Mouse (Mus musculus) bone marrow, adult 2 months (tissue): ENCODE data around the gene Eif2a.

ENCODE experiments used
- CTCF ChIP-seq: fragments of 200-500 bp; IDR thresholded peaks from 2 replicates; pipeline ENCODE4 v1.5.1; 2011; ENCODE audit warnings: low read length, control low read depth; ENCODE audit not compliant: control insufficient read depth, insufficient read depth
- POLR2A ChIP-seq: fragments of 200-500 bp; IDR thresholded peaks from 2 replicates; pipeline ENCODE4 v1.6.1; 2011; ENCODE audit warnings: low read depth, mild to moderate bottlenecking, control low read depth, low read length, borderline replicate concordance; ENCODE audit not compliant: control insufficient read depth

- no peak for TF ChIP-seq CTCF
- TF ChIP-seq POLR2A, result no peak
Observed at GRCm38 (mm10) chr3:58490787-58491186, 34.8 kb upstream of the Eif2a start.
